Mouse (Mus musculus): Measurements from ENCODE around the gene Ptprm. TPM values are rescaled to one million over a fixed set of nuclear protein-coding genes. Genes with fewer than 3 reads are reported as not detected.

Ptprm gene
- polyA plus RNA-seq (2015; fragmentation: Nextera tagmentation; extraction: Ambion mirVana) = 1.2 and 1.6 TPM in 2 replicates

GRCm38 (mm10) chr17:67354451-67355011, at the start of gene Ptprm:
Ptprm (minus strand) TSS chr17:67354457.
- under 1% methylated on average over 43 of the region's 73 CpGs for WGBS (ENCODE audit: insufficient replicate concordance)
- Histone ChIP-seq H3K36me3 (ENCODE audit: control insufficient read depth, insufficient read depth) (no peaks in the 10 kb centered on the region), H3K4me1 (ENCODE audit: control insufficient read depth, low read depth, low read length) (no peaks in the 10 kb centered on the region), H3K4me3 (ENCODE audit: low read depth, low read length) (peak within 1 kb of the TSS; percentile 56), H3K9me3 (replicated peaks; ENCODE audit: control insufficient read depth, low read length) (no peaks in the 10 kb centered on the region), H3K9ac (ENCODE audit: low read depth, low read length) (peak within 1 kb of the TSS; percentile 34; the same call in 1 of the 2 replicates), H3K27ac (ENCODE audit: low read length) (no peak within 1 kb of the TSS), H3K27me3 (ENCODE audit: control insufficient read depth, insufficient read depth, low read depth, low read length) (peaks cover 43% of the 10 kb centered on the region), H3K4me2 (ENCODE audit: low read depth, low read length) (peak within 1 kb of the TSS; percentile 65)
- peak; percentile 82 for ATAC-seq (ENCODE audit: low read depth)

GRCm38 (mm10) chr17:67396205-67396604, 41.9 kb upstream of the Ptprm start:
- ATAC-seq (ENCODE audit: low read depth) = no peak
- Histone ChIP-seq H3K36me3 (ENCODE audit: control insufficient read depth, insufficient read depth) (no peaks in the 10 kb centered on the region), H3K4me1 (ENCODE audit: control insufficient read depth, low read depth, low read length) (no peaks in the 10 kb centered on the region), H3K27ac (ENCODE audit: low read length) (no peak overlapping the region), H3K4me3 (ENCODE audit: low read depth, low read length) (no peak overlapping the region), H3K9ac (ENCODE audit: low read depth, low read length) (no peak overlapping the region), H3K9me3 (replicated peaks; ENCODE audit: control insufficient read depth, low read length) (no peaks in the 10 kb centered on the region), H3K4me2 (ENCODE audit: low read depth, low read length) (no peak overlapping the region), H3K27me3 (ENCODE audit: control insufficient read depth, insufficient read depth, low read depth, low read length) (no peaks in the 10 kb centered on the region)
- 52% methylated on average over 2 of the region's 2 CpGs for WGBS (ENCODE audit: insufficient replicate concordance)

GRCm38 (mm10) chr17:67390851-67391250, 36.6 kb upstream of the Ptprm start:
- Histone ChIP-seq H3K4me2 (ENCODE audit: low read depth, low read length) (no peak overlapping the region), H3K27me3 (ENCODE audit: control insufficient read depth, insufficient read depth, low read depth, low read length) (no peaks in the 10 kb centered on the region), H3K9ac (ENCODE audit: low read depth, low read length) (no peak overlapping the region), H3K27ac (ENCODE audit: low read length) (no peak overlapping the region), H3K4me3 (ENCODE audit: low read depth, low read length) (no peak overlapping the region), H3K9me3 (replicated peaks; ENCODE audit: control insufficient read depth, low read length) (no peaks in the 10 kb centered on the region), H3K4me1 (ENCODE audit: control insufficient read depth, low read depth, low read length) (no peaks in the 10 kb centered on the region), H3K36me3 (ENCODE audit: control insufficient read depth, insufficient read depth) (no peaks in the 10 kb centered on the region)
- ATAC-seq (ENCODE audit: low read depth) = no peak
- 46% methylated on average over 5 of the region's 5 CpGs for WGBS (ENCODE audit: insufficient replicate concordance)

GRCm38 (mm10) chr17:67388171-67388570, 33.9 kb upstream of the Ptprm start:
- 71% methylated on average over 7 of the region's 7 CpGs for WGBS (ENCODE audit: insufficient replicate concordance)
- Histone ChIP-seq H3K36me3 (ENCODE audit: control insufficient read depth, insufficient read depth) (no peaks in the 10 kb centered on the region), H3K27ac (ENCODE audit: low read length) (no peak overlapping the region), H3K4me2 (ENCODE audit: low read depth, low read length) (no peak overlapping the region), H3K4me1 (ENCODE audit: control insufficient read depth, low read depth, low read length) (no peaks in the 10 kb centered on the region), H3K9ac (ENCODE audit: low read depth, low read length) (no peak overlapping the region), H3K9me3 (replicated peaks; ENCODE audit: control insufficient read depth, low read length) (no peaks in the 10 kb centered on the region), H3K27me3 (ENCODE audit: control insufficient read depth, insufficient read depth, low read depth, low read length) (no peaks in the 10 kb centered on the region), H3K4me3 (ENCODE audit: low read depth, low read length) (no peak overlapping the region)
- no peak for ATAC-seq (ENCODE audit: low read depth)

- ATAC-seq (ENCODE audit: low read depth) = no peak
- 58% methylated on average over 6 of the region's 6 CpGs for WGBS (ENCODE audit: insufficient replicate concordance)
- no peaks in the 10 kb centered on the region for H3K27me3 ChIP-seq (ENCODE audit: control insufficient read depth, insufficient read depth, low read depth, low read length)
- no peaks in the 10 kb centered on the region for H3K4me1 ChIP-seq (ENCODE audit: control insufficient read depth, low read depth, low read length)
- no peak overlapping the region for H3K4me2 ChIP-seq (ENCODE audit: low read depth, low read length)
- no peaks in the 10 kb centered on the region for H3K36me3 ChIP-seq (ENCODE audit: control insufficient read depth, insufficient read depth)
- H3K9me3 ChIP-seq (replicated peaks; ENCODE audit: control insufficient read depth, low read length) = no peaks in the 10 kb centered on the region
- H3K4me3 ChIP-seq (ENCODE audit: low read depth, low read length) = no peak overlapping the region
- no peak overlapping the region for H3K27ac ChIP-seq (ENCODE audit: low read length)
- H3K9ac ChIP-seq (ENCODE audit: low read depth, low read length) = no peak overlapping the region
These were observed 31.0 kb upstream of the Ptprm start for GRCm38 (mm10) chr17:67385286-67385685.

- no peak for ATAC-seq (ENCODE audit: low read depth)
- H3K27ac ChIP-seq (ENCODE audit: low read length) = no peak overlapping the region
- no peaks in the 10 kb centered on the region for H3K36me3 ChIP-seq (ENCODE audit: control insufficient read depth, insufficient read depth)
- no peaks in the 10 kb centered on the region for H3K27me3 ChIP-seq (ENCODE audit: control insufficient read depth, insufficient read depth, low read depth, low read length)
- no peaks in the 10 kb centered on the region for H3K9me3 ChIP-seq (replicated peaks; ENCODE audit: control insufficient read depth, low read length)
- 70% methylated on average over 1 of the region's 1 CpGs for WGBS (ENCODE audit: insufficient replicate concordance)
- H3K9ac ChIP-seq (ENCODE audit: low read depth, low read length) = no peak overlapping the region
- H3K4me1 ChIP-seq (ENCODE audit: control insufficient read depth, low read depth, low read length) = no peaks in the 10 kb centered on the region
- no peak overlapping the region for H3K4me3 ChIP-seq (ENCODE audit: low read depth, low read length)
- H3K4me2 ChIP-seq (ENCODE audit: low read depth, low read length) = no peak overlapping the region
These were observed 29.4 kb upstream of the Ptprm start for GRCm38 (mm10) chr17:67383635-67384034.

GRCm38 (mm10) chr17:67381618-67382017, 27.4 kb upstream of the Ptprm start:
- Histone ChIP-seq H3K4me1 (ENCODE audit: control insufficient read depth, low read depth, low read length) (no peaks in the 10 kb centered on the region), H3K4me3 (ENCODE audit: low read depth, low read length) (no peak overlapping the region), H3K27ac (ENCODE audit: low read length) (no peak overlapping the region), H3K27me3 (ENCODE audit: control insufficient read depth, insufficient read depth, low read depth, low read length) (no peaks in the 10 kb centered on the region), H3K9me3 (replicated peaks; ENCODE audit: control insufficient read depth, low read length) (no peaks in the 10 kb centered on the region), H3K9ac (ENCODE audit: low read depth, low read length) (no peak overlapping the region), H3K36me3 (ENCODE audit: control insufficient read depth, insufficient read depth) (no peaks in the 10 kb centered on the region), H3K4me2 (ENCODE audit: low read depth, low read length) (no peak overlapping the region)
- WGBS (ENCODE audit: insufficient replicate concordance) = 28% methylated on average over 5 of the region's 5 CpGs
- no peak for ATAC-seq (ENCODE audit: low read depth)

GRCm38 (mm10) chr17:67367866-67368265, 13.6 kb upstream of the Ptprm start:
- no peaks in the 10 kb centered on the region for H3K4me1 ChIP-seq (ENCODE audit: control insufficient read depth, low read depth, low read length)
- no peak overlapping the region for H3K27ac ChIP-seq (ENCODE audit: low read length)
- no peak overlapping the region for H3K4me3 ChIP-seq (ENCODE audit: low read depth, low read length)
- ATAC-seq (ENCODE audit: low read depth) = no peak
- WGBS (ENCODE audit: insufficient replicate concordance) = 79% methylated on average over 7 of the region's 7 CpGs
- no peaks in the 10 kb centered on the region for H3K27me3 ChIP-seq (ENCODE audit: control insufficient read depth, insufficient read depth, low read depth, low read length)
- no peak overlapping the region for H3K4me2 ChIP-seq (ENCODE audit: low read depth, low read length)
- no peaks in the 10 kb centered on the region for H3K36me3 ChIP-seq (ENCODE audit: control insufficient read depth, insufficient read depth)
- H3K9me3 ChIP-seq (replicated peaks; ENCODE audit: control insufficient read depth, low read length) = no peaks in the 10 kb centered on the region
- no peak overlapping the region for H3K9ac ChIP-seq (ENCODE audit: low read depth, low read length)

GRCm38 (mm10) chr17:67364491-67364890, 10.2 kb upstream of the Ptprm start:
- no peak overlapping the region for H3K4me3 ChIP-seq (ENCODE audit: low read depth, low read length)
- WGBS (ENCODE audit: insufficient replicate concordance) = 42% methylated on average over 1 of the region's 1 CpGs
- H3K36me3 ChIP-seq (ENCODE audit: control insufficient read depth, insufficient read depth) = no peaks in the 10 kb centered on the region
- H3K27me3 ChIP-seq (ENCODE audit: control insufficient read depth, insufficient read depth, low read depth, low read length) = no peaks in the 10 kb centered on the region
- no peak overlapping the region for H3K4me2 ChIP-seq (ENCODE audit: low read depth, low read length)
- no peak overlapping the region for H3K9ac ChIP-seq (ENCODE audit: low read depth, low read length)
- no peak overlapping the region for H3K27ac ChIP-seq (ENCODE audit: low read length)
- H3K4me1 ChIP-seq (ENCODE audit: control insufficient read depth, low read depth, low read length) = no peaks in the 10 kb centered on the region
- H3K9me3 ChIP-seq (replicated peaks; ENCODE audit: control insufficient read depth, low read length) = no peaks in the 10 kb centered on the region
- ATAC-seq (ENCODE audit: low read depth) = no peak
